Comparison of ENCODE assay signal across 3 mouse cellular contexts in genomic region chr6:58867858-58868257, GRCm38 (mm10). TPM values are rescaled to one million over a fixed set of nuclear protein-coding genes. Genes with fewer than 3 reads are reported as not detected.
"Had no signal": no experiment of that assay in that cellular context is flagged by ENCODE, and none has a peak within 500 bp of the region (broad histone marks: within the 10 kb centered on the region; RNA-seq: fewer than 3 reads in every experiment).

No protein-coding gene starts in this region.

RNA-seq across cellular contexts. Expression of gene Nap1l5, which starts 39.0 kb away (rescaled TPM):
- total RNA-seq: granulocyte monocyte progenitor cell, adult 5-6 weeks; hematopoietic stem cell, adult 5-6 weeks had no signal
- polyA plus RNA-seq: liver, adult 2 months had no signal
